Mouse (Mus musculus) bone marrow macrophage, adult 2 months (primary cell): ENCODE data around the gene Neurl1a.

ENCODE experiments used
- CTCF ChIP-seq: IDR thresholded peaks from 2 replicates; pipeline ENCODE4 v1.5.1; 2012; ENCODE audit warnings: low read depth, mild to moderate bottlenecking, low read length, moderate library complexity
- POLR2A ChIP-seq: IDR thresholded peaks from 2 replicates; pipeline ENCODE4 v1.6.1; 2012; ENCODE audit warnings: mild to moderate bottlenecking, low read depth, low read length, borderline replicate concordance

DNA sequence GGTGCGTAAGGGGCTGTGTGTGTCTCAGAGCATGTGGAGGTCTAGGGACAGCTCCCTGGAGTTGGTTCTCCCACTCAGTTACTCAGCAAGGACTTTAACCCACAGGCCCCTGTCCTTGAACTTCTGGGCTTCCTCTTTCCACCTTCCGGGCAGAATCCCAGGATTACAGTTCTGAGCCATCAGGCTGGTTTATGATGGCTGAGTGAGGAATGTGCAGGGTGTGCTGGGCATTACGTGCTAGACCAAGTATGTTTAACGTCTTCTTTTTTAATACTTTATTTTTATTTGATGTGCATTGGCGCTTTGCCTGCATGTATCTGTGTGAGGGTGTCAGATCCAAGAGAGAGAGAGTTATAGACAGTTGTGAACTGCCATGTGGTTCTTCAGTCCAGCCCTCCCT lies 38.1 kb downstream of the Neurl1a start:
- TF ChIP-seq CTCF (no peak), POLR2A (no peak)
